Mouse (Mus musculus): ENCODE results near the gene N6amt1. TPM values are rescaled to one million over a fixed set of nuclear protein-coding genes. Genes with fewer than 3 reads are reported as not detected.

N6amt1 gene
- polyA plus RNA-seq, 1 experiment: 22.9 TPM

DNA sequence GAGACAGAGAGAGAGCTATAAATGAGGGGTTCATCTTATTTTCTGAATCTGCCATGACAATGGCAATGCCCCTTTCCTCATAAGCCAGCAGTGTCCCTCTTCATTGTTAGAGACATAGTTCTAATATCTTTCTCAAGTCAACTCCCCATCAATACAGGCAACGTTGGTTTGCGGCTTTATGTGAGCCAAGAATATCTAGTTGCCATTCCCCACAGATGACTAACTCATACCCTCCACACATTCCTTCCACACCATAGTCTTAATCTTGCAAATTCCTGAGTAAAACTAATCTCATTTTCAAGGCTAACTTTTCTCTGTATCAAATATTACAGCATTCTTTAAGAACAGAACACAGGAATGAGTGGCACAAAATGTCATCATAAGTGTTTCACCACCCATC is 29.0 kb downstream of the N6amt1 start:
- no peak for DNase-seq (ENCODE audit: extremely low spot score in 1 of 2, low spot score in 1 of 2)

DNA sequence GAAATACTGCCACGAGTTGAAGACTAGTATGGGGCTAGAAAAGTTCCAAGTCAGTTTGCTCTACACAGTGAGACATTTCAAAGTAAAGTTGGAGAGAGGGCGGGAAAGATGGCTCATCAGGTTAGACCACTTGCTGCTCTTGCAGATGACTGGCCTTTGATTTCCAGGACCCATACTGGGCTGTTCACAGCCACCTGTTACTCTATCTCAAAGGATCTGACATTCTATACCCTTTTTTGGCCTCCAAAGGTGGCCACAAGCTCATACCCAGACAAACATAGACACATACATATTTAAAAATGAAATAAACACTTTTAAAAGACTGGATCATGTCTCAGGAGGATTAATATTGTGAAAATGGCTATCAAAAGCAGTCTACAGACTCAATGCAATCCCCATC is 30.4 kb downstream of the N6amt1 start:
- no peak for DNase-seq (ENCODE audit: extremely low spot score in 1 of 2, low spot score in 1 of 2)

- peak in 1 of 2 experiments; percentile 12 for DNase-seq (ENCODE audit: extremely low spot score in 1 of 2, low spot score in 1 of 2)
Measured at GRCm38 (mm10) chr16:87387444-87387977, 33.5 kb downstream of the N6amt1 start.

DNA sequence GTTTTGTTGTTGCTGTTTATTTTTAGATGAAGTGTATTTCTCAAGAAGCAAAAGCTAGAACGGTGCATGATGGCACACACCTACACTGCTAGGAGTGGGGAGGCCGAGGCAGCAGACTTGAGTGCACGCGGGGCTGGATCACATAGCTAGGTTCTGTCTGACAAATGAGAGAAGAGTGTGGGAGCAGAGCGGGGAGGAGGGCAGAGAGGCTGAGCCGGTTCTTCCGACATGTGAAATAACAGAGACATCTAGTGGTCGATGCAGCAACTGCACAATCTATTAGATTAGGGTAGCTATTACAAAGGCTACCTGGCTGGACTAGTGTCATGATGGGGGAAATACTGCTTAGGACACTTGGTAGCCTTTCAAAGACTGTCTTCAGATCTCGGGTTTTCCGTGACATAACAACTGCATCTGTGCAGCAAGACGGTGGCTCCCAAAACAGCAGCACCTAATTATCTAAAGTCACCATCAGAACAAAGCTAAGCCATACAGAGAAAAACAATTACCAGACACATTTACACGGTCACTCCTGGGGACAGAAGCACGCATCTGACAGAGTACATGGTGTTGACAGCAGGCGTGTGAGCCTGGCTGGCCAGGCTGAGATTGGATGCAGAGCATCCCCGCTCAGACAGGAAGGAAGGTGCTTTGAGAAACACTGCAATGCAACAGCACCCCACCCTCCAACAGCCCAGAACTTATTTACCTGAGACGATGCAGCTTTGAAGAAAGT is 40.0 kb downstream of the N6amt1 start:
- DNase-seq (ENCODE audit: extremely low spot score in 1 of 2, low spot score in 1 of 2): peak; percentile 58 to 86

DNA sequence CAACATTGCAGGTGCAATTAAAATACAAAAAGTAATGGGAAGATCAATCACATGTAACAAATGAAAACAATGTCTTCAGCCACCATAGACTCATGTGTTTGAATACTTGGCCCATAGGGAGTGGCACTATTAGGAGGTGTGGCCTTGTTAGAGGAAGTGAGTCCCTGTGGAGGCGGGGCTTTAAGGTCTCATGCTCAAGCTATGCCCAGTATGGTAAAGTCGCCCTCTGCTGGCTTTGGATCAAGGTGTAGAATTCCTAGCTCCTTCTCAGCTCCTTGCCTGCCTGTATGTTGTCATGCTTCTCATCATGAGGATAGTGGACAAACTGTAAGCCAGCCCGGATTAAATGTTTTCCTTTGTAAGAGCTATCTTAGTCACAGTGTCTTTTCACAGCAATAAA is 51.0 kb downstream of the N6amt1 start:
- DNase-seq (ENCODE audit: extremely low spot score in 1 of 2, low spot score in 1 of 2): no peak

Other genes with a start within 250 kb of the N6amt1 start
- gene Ltn1, start 78.4 kb downstream of the N6amt1 start, polyA plus RNA-seq (2012; rRNA removed): 15.7 and 17.2 TPM in 2 replicates
- 10.5 and 11.6 TPM in 2 replicates for gene Rwdd2b, start 86.4 kb downstream of the N6amt1 start, polyA plus RNA-seq (2012; rRNA removed)
- gene Usp16, start 100.5 kb downstream of the N6amt1 start, polyA plus RNA-seq (2012; rRNA removed): 64.9 and 69.2 TPM in 2 replicates
- 131 and 149 TPM in 2 replicates for gene Cct8, start 141.7 kb downstream of the N6amt1 start, polyA plus RNA-seq (2012; rRNA removed)
- 1.3 and 1.7 TPM in 2 replicates for gene Map3k7cl, start 199.1 kb downstream of the N6amt1 start, polyA plus RNA-seq (2012; rRNA removed)